Mouse (Mus musculus) monocyte, adult 5-6 weeks (primary cell): ENCODE results near the gene Gapvd1. TPM values are rescaled to one million over a fixed set of nuclear protein-coding genes. Genes with fewer than 3 reads are reported as not detected.
A peak's percentile ranks its signal among the peaks of the same experiment; 100 is the strongest.
"Not testable (repeated sequence)": the region's sequence is repeated elsewhere in the genome, so short reads cannot be mapped to it uniquely, and the experiment has no call there.

Experiments used
- ATAC-seq: fragments of 153-309, 156-312 bp; replicated peaks from 2 replicates; pipeline ENCODE4 v1.8.0; 2017; ENCODE audit warnings: mild to moderate bottlenecking; ENCODE audit not compliant: low TSS enrichment, insufficient number of reproducible peaks, severe bottlenecking, poor library complexity, low FRiP score
- total RNA-seq: library from RNA; stranded (forward); fragments of 200-1000, 200-491, 200-594 nt; gene quantifications from 3 replicates; pipeline ENCODE4 v1.2.3, GENCODE M21; 2017

Gene Gapvd1
- 98.2 to 140 TPM (median 107 TPM) in 3 replicates for total RNA-seq

- ATAC-seq, result peak; percentile 68
Observed at GRCm38 (mm10) chr2:34754551-34755358, at the start of gene Gapvd1. Gene Gapvd1 (minus strand): TSS chr2:34755232.

- no peak for ATAC-seq
Observed at GRCm38 (mm10) chr2:34804815-34805214, 49.8 kb upstream of the Gapvd1 start.

GRCm38 (mm10) chr2:34804172-34804571 lies 49.1 kb upstream of the Gapvd1 start:
- ATAC-seq, result no peak

GRCm38 (mm10) chr2:34803746-34804145 lies 48.7 kb upstream of the Gapvd1 start:
- no peak for ATAC-seq

- peak; percentile 19 for ATAC-seq
Observed at GRCm38 (mm10) chr2:34802565-34803245, 47.7 kb upstream of the Gapvd1 start.

GRCm38 (mm10) chr2:34801516-34802482 lies 46.8 kb upstream of the Gapvd1 start:
- peak; percentile 96 for ATAC-seq

- ATAC-seq, result no peak
Observed at GRCm38 (mm10) chr2:34800371-34800770, 45.3 kb upstream of the Gapvd1 start.

- peak; percentile 67 for ATAC-seq
Observed at GRCm38 (mm10) chr2:34799357-34800256, 44.6 kb upstream of the Gapvd1 start, which contains the start of gene Rabepk. Gene Rabepk (minus strand): TSS chr2:34799912.

GRCm38 (mm10) chr2:34795426-34795825 lies 40.4 kb upstream of the Gapvd1 start:
- ATAC-seq, result no peak

GRCm38 (mm10) chr2:34794511-34794910 lies 39.5 kb upstream of the Gapvd1 start:
- no peak for ATAC-seq

GRCm38 (mm10) chr2:34792543-34792942 lies 37.5 kb upstream of the Gapvd1 start:
- ATAC-seq, result not testable (repeated sequence)

- ATAC-seq, result peak; percentile 82
Observed at GRCm38 (mm10) chr2:34790282-34790681, 35.2 kb upstream of the Gapvd1 start.

GRCm38 (mm10) chr2:34784085-34784484 lies 29.1 kb upstream of the Gapvd1 start:
- ATAC-seq, result peak; percentile 84

- ATAC-seq, result no peak
Observed at GRCm38 (mm10) chr2:34783064-34784020, 28.3 kb upstream of the Gapvd1 start.

- ATAC-seq, result no peak
Observed at GRCm38 (mm10) chr2:34777237-34777868, 22.3 kb upstream of the Gapvd1 start.

GRCm38 (mm10) chr2:34774493-34774892 lies 19.5 kb upstream of the Gapvd1 start:
- ATAC-seq, result no peak
